Mouse (Mus musculus) E14TG2a.4 (cell line): ENCODE results near the gene Ier5l.

Experiments used
- H3K27me3 ChIP-seq: 2 replicates; pipeline ENCODE4 v1.6.1; 2014; ENCODE audit warnings: low read length, control low read depth; ENCODE audit not compliant: insufficient read depth
- H3K36me3 ChIP-seq: 2 replicates; pipeline ENCODE4 v1.6.1; 2014; ENCODE audit warnings: low read length, control low read depth; ENCODE audit not compliant: insufficient read depth
- H3K4me1 ChIP-seq: replicated peaks from 2 replicates; pipeline ENCODE4 v1.6.1; 2014; ENCODE audit warnings: low read depth, low read length, control low read depth
- H3K4me3 ChIP-seq: replicated peaks from 2 replicates; pipeline ENCODE4 v1.5.1; 2014; ENCODE audit warnings: mild to moderate bottlenecking, low read length
- H3K9me3 ChIP-seq: 2 replicates; pipeline ENCODE4 v1.6.1; 2014; ENCODE audit warnings: low read length, control low read depth
- CTCF ChIP-seq: conservative IDR thresholded peaks from 2 replicates; pipeline ENCODE4 v1.5.1; 2014; ENCODE audit warnings: low read length
- NANOG ChIP-seq: IDR thresholded peaks from 2 replicates; pipeline ENCODE4 v1.6.1; 2014; ENCODE audit warnings: borderline replicate concordance, low read length, mixed read lengths
- POU5F1 ChIP-seq: IDR thresholded peaks from 2 replicates; pipeline ENCODE4 v1.6.1; 2014; ENCODE audit warnings: low read length, borderline replicate concordance

The Ier5l gene

GRCm38 (mm10) chr2:30472731-30473351 is 1.2 kb downstream of the Ier5l start:
- TF ChIP-seq NANOG, result no peak
- no peak for TF ChIP-seq POU5F1
- TF ChIP-seq CTCF, result no peak
- peaks cover 55% of the 10 kb centered on the region for H3K4me1 ChIP-seq
- H3K9me3 ChIP-seq, result no peaks in the 10 kb centered on the region
- H3K36me3 ChIP-seq, result peaks cover 19% of the 10 kb centered on the region
- peak overlapping the region; percentile 89 for H3K4me3 ChIP-seq
- H3K27me3 ChIP-seq, result peaks cover 40% of the 10 kb centered on the region

GRCm38 (mm10) chr2:30471795-30472720 is 2.0 kb downstream of the Ier5l start:
- H3K27me3 ChIP-seq, result peaks cover 48% of the 10 kb centered on the region
- H3K9me3 ChIP-seq, result no peaks in the 10 kb centered on the region
- H3K36me3 ChIP-seq, result peaks cover 11% of the 10 kb centered on the region
- H3K4me1 ChIP-seq, result peaks cover 50% of the 10 kb centered on the region
- H3K4me3 ChIP-seq, result peak overlapping the region; percentile 89
- TF ChIP-seq POU5F1 (no peak), NANOG (no peak), CTCF (no peak)

- Histone ChIP-seq H3K4me3 (peak overlapping the region; percentile 50), H3K4me1 (peaks cover 40% of the 10 kb centered on the region), H3K27me3 (peaks cover 56% of the 10 kb centered on the region), H3K9me3 (no peaks in the 10 kb centered on the region), H3K36me3 (peaks cover 1% of the 10 kb centered on the region; the same call in 1 of the 2 replicates)
- TF ChIP-seq NANOG (no peak), POU5F1 (no peak), CTCF (no peak)
Measured at GRCm38 (mm10) chr2:30471051-30471450, 3.0 kb downstream of the Ier5l start.

- Histone ChIP-seq H3K4me1 (peaks cover 33% of the 10 kb centered on the region), H3K9me3 (no peaks in the 10 kb centered on the region), H3K4me3 (peak overlapping the region; percentile 77), H3K36me3 (no peaks in the 10 kb centered on the region), H3K27me3 (peaks cover 58% of the 10 kb centered on the region)
- TF ChIP-seq NANOG (no peak), CTCF (no peak), POU5F1 (no peak)
Measured at GRCm38 (mm10) chr2:30470143-30470946, 3.7 kb downstream of the Ier5l start.

GRCm38 (mm10) chr2:30469796-30470142 is 4.2 kb downstream of the Ier5l start:
- Histone ChIP-seq H3K9me3 (no peaks in the 10 kb centered on the region), H3K36me3 (no peaks in the 10 kb centered on the region), H3K27me3 (peaks cover 62% of the 10 kb centered on the region), H3K4me3 (peak overlapping the region; percentile 77), H3K4me1 (peaks cover 28% of the 10 kb centered on the region)
- TF ChIP-seq CTCF (peak; percentile 44), NANOG (no peak), POU5F1 (no peak)

- Histone ChIP-seq H3K36me3 (no peaks in the 10 kb centered on the region), H3K4me3 (peak overlapping the region; percentile 77; the same call in 1 of the 2 replicates), H3K9me3 (no peaks in the 10 kb centered on the region), H3K27me3 (peaks cover 62% of the 10 kb centered on the region), H3K4me1 (peaks cover 32% of the 10 kb centered on the region)
- TF ChIP-seq NANOG (no peak), CTCF (no peak), POU5F1 (no peak)
Measured at GRCm38 (mm10) chr2:30469009-30469408, 5.0 kb downstream of the Ier5l start.

GRCm38 (mm10) chr2:30466787-30467186 is 7.2 kb downstream of the Ier5l start:
- Histone ChIP-seq H3K4me1 (peaks cover 45% of the 10 kb centered on the region), H3K36me3 (no peaks in the 10 kb centered on the region), H3K4me3 (no peak overlapping the region), H3K27me3 (peaks cover 55% of the 10 kb centered on the region), H3K9me3 (no peaks in the 10 kb centered on the region)
- TF ChIP-seq CTCF, result no peak
- TF ChIP-seq POU5F1, result no peak
- TF ChIP-seq NANOG, result no peak

- no peaks in the 10 kb centered on the region for H3K36me3 ChIP-seq
- no peak for TF ChIP-seq NANOG
- no peak for TF ChIP-seq POU5F1
- TF ChIP-seq CTCF, result no peak
- peaks cover 26% of the 10 kb centered on the region for H3K4me1 ChIP-seq
- peaks cover 38% of the 10 kb centered on the region for H3K27me3 ChIP-seq
- H3K9me3 ChIP-seq, result no peaks in the 10 kb centered on the region
- H3K4me3 ChIP-seq, result no peak overlapping the region
Measured at GRCm38 (mm10) chr2:30464411-30464810, 9.6 kb downstream of the Ier5l start.
